Mouse (Mus musculus) erythroblast, embryonic 14.5 days (primary cell): ENCODE measurements around the gene Ap2b1. TPM values are rescaled to one million over a fixed set of nuclear protein-coding genes. Genes with fewer than 3 reads are reported as not detected.

Source experiments
- H3K27me3 ChIP-seq: 2 replicates; pipeline ENCODE4 v1.6.1; 2012; ENCODE audit warnings: inconsistent platforms; ENCODE audit not compliant: control insufficient read depth
- H3K36me3 ChIP-seq: 2 replicates; pipeline ENCODE4 v1.6.1; 2012; ENCODE audit warnings: mild to moderate bottlenecking, inconsistent platforms; ENCODE audit not compliant: control insufficient read depth
- H3K4me1 ChIP-seq: 2 replicates; pipeline ENCODE4 v1.6.1; 2012; ENCODE audit warnings: inconsistent platforms; ENCODE audit not compliant: control insufficient read depth
- H3K4me3 ChIP-seq: replicated peaks from 2 replicates; pipeline ENCODE3; 2012; ENCODE audit warnings: moderate library complexity, mild to moderate bottlenecking, inconsistent platforms
- H3K9me3 ChIP-seq: 2 replicates; pipeline ENCODE4 v1.6.1; 2012; ENCODE audit warnings: low read length, inconsistent platforms, mixed read lengths; ENCODE audit not compliant: control insufficient read depth
- GATA1 ChIP-seq: IDR thresholded peaks from 2 replicates; pipeline ENCODE4 v1.6.1; 2012; ENCODE audit warnings: low read length, inconsistent platforms, mixed read lengths
- TAL1 ChIP-seq: IDR thresholded peaks from 3 replicates; pipeline ENCODE4 v1.6.1; 2012; ENCODE audit warnings: low read length, inconsistent platforms, mixed read lengths
- polyA plus RNA-seq: library from polyadenylated mRNA; stranded (reverse); fragments of >175 nt; gene quantifications from 2 replicates; pipeline ENCODE4 v1.2.3, GENCODE M21; 2012

Ap2b1 gene
- polyA plus RNA-seq, 1 experiment: 1.5 TPM

DNA sequence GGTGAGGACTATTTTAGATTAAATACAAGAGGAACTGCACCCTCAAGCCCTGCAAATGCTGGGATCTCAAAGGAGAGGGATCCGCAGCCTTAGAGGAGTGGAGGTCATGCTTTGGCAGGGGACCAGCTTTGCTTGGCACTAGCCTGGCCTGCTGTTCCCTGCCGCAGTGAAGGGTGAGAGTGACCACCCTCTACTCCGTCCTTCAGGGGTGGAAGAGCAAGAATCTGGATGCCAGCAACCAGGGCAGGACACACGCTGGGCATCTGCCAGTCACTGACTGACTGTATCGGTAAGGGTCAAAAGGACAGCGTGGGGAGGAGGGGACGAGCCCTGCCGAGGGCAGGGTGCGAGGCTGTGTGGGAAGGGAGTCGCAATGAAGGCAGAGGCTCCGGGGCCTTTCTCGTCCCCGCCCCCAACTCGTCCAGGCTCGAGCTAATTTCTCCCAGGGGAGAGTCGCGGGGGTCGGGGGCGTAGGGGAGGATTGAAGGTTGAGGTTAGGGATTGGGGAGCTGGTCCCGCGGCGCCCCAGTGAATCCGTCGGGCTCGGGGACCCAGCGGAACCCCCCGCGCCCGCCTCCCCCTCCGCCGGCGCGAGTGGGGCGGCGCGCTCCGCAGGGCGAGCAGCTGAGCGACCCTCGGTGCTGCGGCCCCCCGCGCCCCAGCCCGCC, 110.4 kb downstream of the Ap2b1 start, which contains the start of gene Rasl10b:
TSS of gene Rasl10b (plus strand) at position 51 of the 668 bp plus-strand sequence.
- H3K36me3 ChIP-seq: peaks cover 4% of the 10 kb centered on the region
- H3K9me3 ChIP-seq: no peaks in the 10 kb centered on the region
- peaks cover 58% of the 10 kb centered on the region for H3K27me3 ChIP-seq
- H3K4me1 ChIP-seq: no peaks in the 10 kb centered on the region
- H3K4me3 ChIP-seq: peak within 1 kb of the TSS; percentile 36
- TF ChIP-seq GATA1: no peak
- no peak for TF ChIP-seq TAL1

DNA sequence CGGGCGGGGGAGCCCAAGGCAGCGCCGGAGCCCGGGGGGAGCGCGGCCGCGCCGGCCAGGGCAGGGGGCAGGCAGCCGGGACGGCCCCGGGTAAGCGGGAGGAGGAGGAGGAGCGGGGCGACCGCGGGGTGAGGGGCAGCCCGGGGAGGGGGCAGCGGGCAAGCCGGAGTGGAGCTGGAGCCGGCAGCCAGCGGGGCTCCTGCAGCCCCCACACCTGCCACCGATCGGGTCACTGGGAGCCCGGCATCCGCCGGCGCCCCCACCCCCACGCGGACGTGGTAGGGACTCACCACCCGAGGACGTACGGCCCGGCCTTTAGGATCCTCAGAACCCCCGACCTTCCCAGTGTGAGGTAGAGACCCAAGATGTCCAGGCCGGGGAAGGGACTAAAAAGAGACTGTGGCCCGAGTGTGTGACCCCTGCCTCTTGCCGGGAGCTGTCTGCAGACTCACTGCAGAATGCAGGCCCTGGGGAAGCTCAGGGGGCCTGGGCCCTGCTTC, 111.0 kb downstream of the Ap2b1 start:
- H3K9me3 ChIP-seq: no peaks in the 10 kb centered on the region
- no peaks in the 10 kb centered on the region for H3K36me3 ChIP-seq
- H3K4me3 ChIP-seq: peak overlapping the region; percentile 36
- H3K4me1 ChIP-seq: no peaks in the 10 kb centered on the region
- H3K27me3 ChIP-seq: peaks cover 58% of the 10 kb centered on the region
- no peak for TF ChIP-seq GATA1
- TF ChIP-seq TAL1: no peak

DNA sequence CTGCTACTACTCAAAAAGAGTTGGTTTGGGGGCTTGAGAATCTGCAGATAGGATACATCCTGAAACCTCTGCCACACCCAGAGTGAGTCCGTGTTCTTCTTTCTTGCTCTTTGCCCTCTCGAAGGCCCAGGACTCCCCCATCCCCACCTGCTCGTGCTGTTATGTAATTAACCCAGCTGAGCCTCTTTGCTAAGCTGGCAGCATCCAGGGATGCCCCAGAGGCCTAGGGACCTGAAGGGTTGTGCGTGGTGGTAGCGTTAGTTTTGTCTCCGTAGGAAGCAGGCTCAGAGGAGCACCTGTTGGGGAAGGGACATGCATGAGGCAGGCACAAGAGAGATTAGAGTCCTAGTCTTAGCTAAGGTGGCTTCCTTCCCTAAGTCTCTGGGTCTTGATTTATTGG, 111.7 kb downstream of the Ap2b1 start:
- peaks cover 58% of the 10 kb centered on the region for H3K27me3 ChIP-seq
- no peak overlapping the region for H3K4me3 ChIP-seq
- no peaks in the 10 kb centered on the region for H3K36me3 ChIP-seq
- no peak for TF ChIP-seq GATA1
- no peaks in the 10 kb centered on the region for H3K9me3 ChIP-seq
- no peaks in the 10 kb centered on the region for H3K4me1 ChIP-seq

DNA sequence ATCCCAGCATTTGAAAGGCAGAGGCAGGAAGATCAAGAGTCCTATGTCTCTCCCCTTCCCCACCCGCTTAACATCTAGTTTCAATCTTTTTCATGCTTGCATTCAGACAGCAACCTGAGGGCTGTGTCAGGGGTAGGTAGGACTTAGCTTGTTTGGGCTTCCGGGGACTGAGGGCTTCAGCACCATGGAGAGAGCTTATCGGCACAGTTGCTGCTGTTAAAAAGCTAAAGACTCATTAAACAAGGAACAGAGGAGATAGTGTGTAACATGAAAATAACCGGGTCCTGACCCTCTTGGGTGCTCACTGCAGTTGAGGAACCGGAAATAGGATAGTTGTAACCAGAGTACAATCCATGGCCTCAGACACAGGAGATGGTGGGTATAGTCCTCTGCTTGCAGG, 118.3 kb downstream of the Ap2b1 start:
- Histone ChIP-seq H3K36me3 (no peaks in the 10 kb centered on the region), H3K4me1 (peaks cover 3% of the 10 kb centered on the region), H3K4me3 (no peak overlapping the region), H3K27me3 (peaks cover 35% of the 10 kb centered on the region), H3K9me3 (peaks cover 2% of the 10 kb centered on the region; the same call in 1 of the 2 replicates)
- TF ChIP-seq TAL1 (no peak), GATA1 (no peak)

DNA sequence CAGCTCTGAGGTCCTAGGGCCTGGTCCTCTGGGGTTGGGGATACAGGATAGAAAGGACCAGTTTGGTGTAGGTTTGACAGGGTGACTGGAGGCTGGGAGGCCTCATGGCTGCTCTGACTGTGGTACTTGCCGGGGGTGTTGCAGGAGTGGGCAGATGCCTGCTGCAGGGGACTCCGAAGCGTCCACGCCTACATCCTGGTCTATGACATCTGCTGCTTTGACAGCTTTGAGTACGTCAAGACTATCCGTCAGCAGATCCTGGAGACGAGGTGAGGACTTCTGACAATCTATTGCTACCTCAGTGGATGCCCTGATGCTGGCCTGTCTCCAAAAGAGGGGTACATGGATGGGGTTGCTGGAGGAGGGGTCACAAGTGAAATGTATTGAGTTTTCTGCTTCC, 118.9 kb downstream of the Ap2b1 start:
- no peaks in the 10 kb centered on the region for H3K36me3 ChIP-seq
- peaks cover 2% of the 10 kb centered on the region; the same call in 1 of the 2 replicates for H3K9me3 ChIP-seq
- no peak overlapping the region for H3K4me3 ChIP-seq
- peaks cover 33% of the 10 kb centered on the region for H3K27me3 ChIP-seq
- H3K4me1 ChIP-seq: peaks cover 3% of the 10 kb centered on the region
- no peak for TF ChIP-seq GATA1
- TF ChIP-seq TAL1: no peak

DNA sequence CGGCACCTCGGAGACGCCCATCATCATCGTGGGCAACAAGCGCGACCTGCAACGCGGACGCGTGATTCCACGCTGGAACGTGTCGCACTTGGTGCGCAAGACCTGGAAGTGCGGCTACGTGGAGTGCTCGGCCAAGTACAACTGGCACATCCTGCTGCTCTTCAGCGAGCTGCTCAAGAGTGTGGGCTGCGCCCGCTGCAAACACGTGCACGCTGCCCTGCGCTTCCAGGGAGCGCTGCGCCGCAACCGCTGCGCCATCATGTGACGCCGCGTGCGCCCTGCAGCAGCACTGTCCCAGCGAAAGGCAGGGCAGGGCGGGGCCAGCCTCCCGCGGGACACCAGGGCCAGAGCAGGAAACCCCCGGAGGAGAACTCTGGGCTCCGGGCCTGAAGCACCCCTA, 119.7 kb downstream of the Ap2b1 start:
- peaks cover 2% of the 10 kb centered on the region; the same call in 1 of the 2 replicates for H3K9me3 ChIP-seq
- H3K4me1 ChIP-seq: peaks cover 3% of the 10 kb centered on the region
- H3K27me3 ChIP-seq: peaks cover 33% of the 10 kb centered on the region
- H3K4me3 ChIP-seq: no peak overlapping the region
- no peaks in the 10 kb centered on the region for H3K36me3 ChIP-seq
- TF ChIP-seq GATA1 (no peak), TAL1 (no peak)

DNA sequence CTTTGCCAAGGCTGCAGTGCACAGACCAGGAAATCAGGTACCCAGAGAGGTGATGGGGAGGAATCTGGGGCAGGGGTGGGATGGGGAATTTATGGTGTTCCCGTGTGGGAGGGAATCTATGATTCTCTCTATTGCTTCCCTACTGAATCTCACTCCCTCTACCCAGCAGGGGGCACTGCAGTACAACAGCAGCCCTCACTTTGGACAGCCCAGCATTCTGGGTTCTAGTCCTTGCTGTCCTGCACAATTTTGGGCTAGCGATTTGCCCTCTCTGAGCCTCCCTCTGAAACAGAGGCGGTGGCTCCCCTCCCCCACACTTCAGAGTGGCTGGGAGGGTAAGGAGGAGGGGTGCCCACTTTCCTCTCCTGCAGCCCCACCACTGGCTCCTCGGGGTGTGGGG, 121.5 kb downstream of the Ap2b1 start:
- Histone ChIP-seq H3K36me3 (no peaks in the 10 kb centered on the region), H3K4me1 (peaks cover 3% of the 10 kb centered on the region), H3K27me3 (peaks cover 33% of the 10 kb centered on the region), H3K4me3 (no peak overlapping the region), H3K9me3 (peaks cover 2% of the 10 kb centered on the region; the same call in 1 of the 2 replicates)
- no peak for TF ChIP-seq TAL1
- no peak for TF ChIP-seq GATA1

DNA sequence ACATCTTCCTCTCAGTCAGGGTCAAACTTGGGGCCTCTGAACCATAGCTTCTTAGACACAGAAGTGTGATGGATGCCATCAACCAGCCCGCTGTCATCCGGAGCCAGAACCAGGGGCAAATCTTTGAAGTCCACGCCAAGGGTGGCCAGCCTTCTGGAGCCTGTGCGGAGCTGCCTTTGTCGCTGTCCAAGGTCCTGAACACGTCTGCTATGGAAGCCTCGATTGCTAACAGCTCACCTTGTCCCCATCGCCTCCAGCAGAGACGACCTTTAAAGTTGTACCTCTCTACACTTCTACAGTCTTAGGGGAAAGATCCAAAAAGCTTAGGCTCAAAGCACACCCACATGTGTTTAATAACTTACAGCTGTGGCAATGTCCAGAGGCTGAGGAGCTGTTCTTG, 122.5 kb downstream of the Ap2b1 start:
- Histone ChIP-seq H3K4me3 (no peak overlapping the region), H3K9me3 (peaks cover 2% of the 10 kb centered on the region; the same call in 1 of the 2 replicates), H3K27me3 (peaks cover 42% of the 10 kb centered on the region), H3K4me1 (peaks cover 3% of the 10 kb centered on the region), H3K36me3 (no peaks in the 10 kb centered on the region)
- no peak for TF ChIP-seq GATA1
- TF ChIP-seq TAL1: no peak

DNA sequence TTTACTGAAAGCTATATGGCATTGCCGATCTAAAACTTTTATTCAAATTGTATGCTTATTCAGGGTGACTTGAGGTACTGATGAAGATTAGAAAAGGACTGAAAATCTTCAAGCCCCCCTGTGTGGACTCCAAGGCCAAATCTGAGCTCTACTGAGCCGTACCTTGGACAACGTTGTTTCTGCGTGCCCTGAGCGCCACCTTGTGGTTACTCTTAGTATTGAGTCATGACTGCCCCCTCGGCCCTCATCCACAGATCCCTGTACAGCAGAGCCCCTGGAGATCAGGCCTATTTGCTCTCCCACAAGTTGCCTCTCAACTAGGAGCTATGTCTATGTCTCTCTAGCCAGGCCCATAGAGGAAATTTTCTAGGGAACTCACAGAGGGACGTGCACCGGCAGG, 125.9 kb downstream of the Ap2b1 start:
- Histone ChIP-seq H3K36me3 (no peaks in the 10 kb centered on the region), H3K4me1 (no peaks in the 10 kb centered on the region; the same call in 1 of the 2 replicates), H3K27me3 (peaks cover 51% of the 10 kb centered on the region), H3K9me3 (no peaks in the 10 kb centered on the region), H3K4me3 (no peak overlapping the region)
- TF ChIP-seq TAL1 (no peak), GATA1 (no peak)
